Mouse (Mus musculus): ENCODE measurements around the gene Psmd13. TPM values are rescaled to one million over a fixed set of nuclear protein-coding genes. Genes with fewer than 3 reads are reported as not detected.
"Not testable (repeated sequence)": the region's sequence is repeated elsewhere in the genome, so short reads cannot be mapped to it uniquely, and the experiment has no call there.

The Psmd13 gene
- polyA plus RNA-seq, 1 experiment from 2014 or later, result 332 TPM

GRCm38 (mm10) chr7:140859997-140860396 is 21.8 kb upstream of the Psmd13 start:
- Histone ChIP-seq H3K27ac (replicated peaks) (no peak overlapping the region), H3K9me3 (no peaks in the 10 kb centered on the region), H3K36me3 (replicated peaks) (peaks cover 67% of the 10 kb centered on the region), H3K4me1 (peaks cover 37% of the 10 kb centered on the region), H3K4me3 (no peak overlapping the region), H3K27me3 (replicated peaks; ENCODE audit: low read depth, poor library complexity, severe bottlenecking) (no peaks in the 10 kb centered on the region)
- 78% methylated on average over 6 of the region's 6 CpGs for WGBS
- DNase-seq (ENCODE audit: low spot score), result no peak

- H3K27ac ChIP-seq (replicated peaks), result no peak overlapping the region
- DNase-seq (ENCODE audit: low spot score), result no peak
- H3K9me3 ChIP-seq, result no peaks in the 10 kb centered on the region
- peaks cover 30% of the 10 kb centered on the region for H3K4me1 ChIP-seq
- peaks cover 71% of the 10 kb centered on the region for H3K36me3 ChIP-seq (replicated peaks)
- 90% methylated on average over 5 of the region's 5 CpGs for WGBS
- no peak overlapping the region for H3K4me3 ChIP-seq
- no peaks in the 10 kb centered on the region for H3K27me3 ChIP-seq (replicated peaks; ENCODE audit: low read depth, poor library complexity, severe bottlenecking)
These were observed 21.0 kb upstream of the Psmd13 start for GRCm38 (mm10) chr7:140860728-140861127.

- Histone ChIP-seq H3K4me1 (0 out of 2 replicates have a peak, but pooled peaks cover 2% of the 10 kb centered on the region), H3K9me3 (no peaks in the 10 kb centered on the region), H3K27ac (replicated peaks) (no peak overlapping the region), H3K36me3 (replicated peaks) (peaks cover 75% of the 10 kb centered on the region), H3K4me3 (no peak overlapping the region), H3K27me3 (replicated peaks; ENCODE audit: low read depth, poor library complexity, severe bottlenecking) (no peaks in the 10 kb centered on the region)
- 90% methylated on average over 12 of the region's 12 CpGs for WGBS
- DNase-seq (ENCODE audit: low spot score), result no peak
These were observed 17.0 kb upstream of the Psmd13 start for GRCm38 (mm10) chr7:140864761-140865160.

- no peaks in the 10 kb centered on the region for H3K9me3 ChIP-seq
- WGBS, result 87% methylated on average over 4 of the region's 4 CpGs
- H3K4me3 ChIP-seq, result no peak overlapping the region
- peaks cover 43% of the 10 kb centered on the region for H3K36me3 ChIP-seq (replicated peaks)
- H3K4me1 ChIP-seq, result 0 out of 2 replicates have a peak, but pooled peaks cover 3% of the 10 kb centered on the region
- H3K27me3 ChIP-seq (replicated peaks; ENCODE audit: low read depth, poor library complexity, severe bottlenecking), result no peaks in the 10 kb centered on the region
- DNase-seq (ENCODE audit: low spot score), result no peak
- H3K27ac ChIP-seq (replicated peaks), result no peak overlapping the region
These were observed 7.5 kb upstream of the Psmd13 start for GRCm38 (mm10) chr7:140874224-140874623.

- H3K4me1 ChIP-seq, result peaks cover 12% of the 10 kb centered on the region
- DNase-seq (ENCODE audit: low spot score), result no peak
- H3K27ac ChIP-seq (replicated peaks), result no peak overlapping the region
- WGBS, result 77% methylated on average over 6 of the region's 6 CpGs
- no peaks in the 10 kb centered on the region for H3K27me3 ChIP-seq (replicated peaks; ENCODE audit: low read depth, poor library complexity, severe bottlenecking)
- peaks cover 41% of the 10 kb centered on the region for H3K36me3 ChIP-seq (replicated peaks)
- no peaks in the 10 kb centered on the region for H3K9me3 ChIP-seq
- H3K4me3 ChIP-seq, result no peak overlapping the region
These were observed 4.4 kb upstream of the Psmd13 start for GRCm38 (mm10) chr7:140877364-140877763.

- Histone ChIP-seq H3K27me3 (replicated peaks; ENCODE audit: low read depth, poor library complexity, severe bottlenecking) (no peaks in the 10 kb centered on the region), H3K27ac (replicated peaks) (no peak overlapping the region), H3K4me1 (peaks cover 23% of the 10 kb centered on the region), H3K9me3 (no peaks in the 10 kb centered on the region), H3K4me3 (no peak overlapping the region), H3K36me3 (replicated peaks) (peaks cover 40% of the 10 kb centered on the region)
- 91% methylated on average over 7 of the region's 7 CpGs for WGBS
- no peak for DNase-seq (ENCODE audit: low spot score)
These were observed 2.4 kb upstream of the Psmd13 start for GRCm38 (mm10) chr7:140879355-140879754.

GRCm38 (mm10) chr7:140880419-140880818 is 1.3 kb upstream of the Psmd13 start:
- peak overlapping the region; percentile 98; the same call in 1 of the 2 replicates for H3K4me3 ChIP-seq
- H3K27ac ChIP-seq (replicated peaks), result no peak overlapping the region
- H3K27me3 ChIP-seq (replicated peaks; ENCODE audit: low read depth, poor library complexity, severe bottlenecking), result no peaks in the 10 kb centered on the region
- DNase-seq (ENCODE audit: low spot score), result no peak
- H3K9me3 ChIP-seq, result no peaks in the 10 kb centered on the region
- WGBS, result 85% methylated on average over 3 of the region's 3 CpGs
- peaks cover 42% of the 10 kb centered on the region for H3K36me3 ChIP-seq (replicated peaks)
- H3K4me1 ChIP-seq, result peaks cover 23% of the 10 kb centered on the region

- H3K4me3 ChIP-seq, result peak overlapping the region; percentile 98
- DNase-seq (ENCODE audit: low spot score), result no peak
- H3K4me1 ChIP-seq, result peaks cover 23% of the 10 kb centered on the region
- H3K36me3 ChIP-seq (replicated peaks), result peaks cover 43% of the 10 kb centered on the region
- peak overlapping the region; percentile 88 for H3K27ac ChIP-seq (replicated peaks)
- H3K9me3 ChIP-seq, result no peaks in the 10 kb centered on the region
- no peaks in the 10 kb centered on the region for H3K27me3 ChIP-seq (replicated peaks; ENCODE audit: low read depth, poor library complexity, severe bottlenecking)
- 34% methylated on average over 8 of the region's 8 CpGs for WGBS
These were observed 778 bp upstream of the Psmd13 start for GRCm38 (mm10) chr7:140880865-140881515.

GRCm38 (mm10) chr7:140882469-140882803 is 668 bp downstream of the Psmd13 start:
- H3K4me1 ChIP-seq, result peaks cover 23% of the 10 kb centered on the region
- peaks cover 43% of the 10 kb centered on the region for H3K36me3 ChIP-seq (replicated peaks)
- no peaks in the 10 kb centered on the region for H3K9me3 ChIP-seq
- H3K27me3 ChIP-seq (replicated peaks; ENCODE audit: low read depth, poor library complexity, severe bottlenecking), result no peaks in the 10 kb centered on the region
- H3K27ac ChIP-seq (replicated peaks), result peak overlapping the region; percentile 88
- no peak for DNase-seq (ENCODE audit: low spot score)
- WGBS, result under 1% methylated on average over 12 of the region's 12 CpGs
- peak overlapping the region; percentile 98 for H3K4me3 ChIP-seq

- not testable (repeated sequence) for H3K27ac ChIP-seq (replicated peaks); H3K4me3 ChIP-seq; H3K9me3 ChIP-seq; DNase-seq (ENCODE audit: low spot score); H3K4me1 ChIP-seq; H3K27me3 ChIP-seq (replicated peaks; ENCODE audit: low read depth, poor library complexity, severe bottlenecking)
- H3K36me3 ChIP-seq (replicated peaks), result peaks cover 89% of the 10 kb centered on the region
- WGBS, result 97% methylated on average over 16 of the region's 16 CpGs
These were observed 8.9 kb downstream of the Psmd13 start for GRCm38 (mm10) chr7:140890636-140891035.

- Histone ChIP-seq H3K36me3 (replicated peaks) (peaks cover 89% of the 10 kb centered on the region), H3K4me3 (no peak overlapping the region), H3K9me3 (no peaks in the 10 kb centered on the region), H3K4me1 (no peaks in the 10 kb centered on the region), H3K27me3 (replicated peaks; ENCODE audit: low read depth, poor library complexity, severe bottlenecking) (no peaks in the 10 kb centered on the region), H3K27ac (replicated peaks) (no peak overlapping the region)
- WGBS, result 91% methylated on average over 7 of the region's 7 CpGs
- no peak for DNase-seq (ENCODE audit: low spot score)
These were observed 12.3 kb downstream of the Psmd13 start for GRCm38 (mm10) chr7:140894031-140894430.

- H3K4me1 ChIP-seq, result no peaks in the 10 kb centered on the region
- H3K36me3 ChIP-seq (replicated peaks), result peaks cover 88% of the 10 kb centered on the region
- H3K27me3 ChIP-seq (replicated peaks; ENCODE audit: low read depth, poor library complexity, severe bottlenecking), result no peaks in the 10 kb centered on the region
- no peaks in the 10 kb centered on the region for H3K9me3 ChIP-seq
- H3K4me3 ChIP-seq, result no peak overlapping the region
- no peak for DNase-seq (ENCODE audit: low spot score)
- 94% methylated on average over 3 of the region's 3 CpGs for WGBS
- H3K27ac ChIP-seq (replicated peaks), result no peak overlapping the region
These were observed 12.8 kb downstream of the Psmd13 start for GRCm38 (mm10) chr7:140894611-140895010.

GRCm38 (mm10) chr7:140897863-140898262 is 16.1 kb downstream of the Psmd13 start:
- Histone ChIP-seq H3K27me3 (replicated peaks; ENCODE audit: low read depth, poor library complexity, severe bottlenecking) (no peaks in the 10 kb centered on the region), H3K36me3 (replicated peaks) (peaks cover 65% of the 10 kb centered on the region), H3K4me1 (peaks cover 13% of the 10 kb centered on the region), H3K27ac (replicated peaks) (no peak overlapping the region), H3K9me3 (no peaks in the 10 kb centered on the region), H3K4me3 (no peak overlapping the region)
- DNase-seq (ENCODE audit: low spot score), result no peak
- whole genome bisulfite sequencing, result 80% methylated on average over 7 of the region's 7 CpGs
